Mouse (Mus musculus): ENCODE measurements around the gene Taf4.

The Taf4 gene

DNA sequence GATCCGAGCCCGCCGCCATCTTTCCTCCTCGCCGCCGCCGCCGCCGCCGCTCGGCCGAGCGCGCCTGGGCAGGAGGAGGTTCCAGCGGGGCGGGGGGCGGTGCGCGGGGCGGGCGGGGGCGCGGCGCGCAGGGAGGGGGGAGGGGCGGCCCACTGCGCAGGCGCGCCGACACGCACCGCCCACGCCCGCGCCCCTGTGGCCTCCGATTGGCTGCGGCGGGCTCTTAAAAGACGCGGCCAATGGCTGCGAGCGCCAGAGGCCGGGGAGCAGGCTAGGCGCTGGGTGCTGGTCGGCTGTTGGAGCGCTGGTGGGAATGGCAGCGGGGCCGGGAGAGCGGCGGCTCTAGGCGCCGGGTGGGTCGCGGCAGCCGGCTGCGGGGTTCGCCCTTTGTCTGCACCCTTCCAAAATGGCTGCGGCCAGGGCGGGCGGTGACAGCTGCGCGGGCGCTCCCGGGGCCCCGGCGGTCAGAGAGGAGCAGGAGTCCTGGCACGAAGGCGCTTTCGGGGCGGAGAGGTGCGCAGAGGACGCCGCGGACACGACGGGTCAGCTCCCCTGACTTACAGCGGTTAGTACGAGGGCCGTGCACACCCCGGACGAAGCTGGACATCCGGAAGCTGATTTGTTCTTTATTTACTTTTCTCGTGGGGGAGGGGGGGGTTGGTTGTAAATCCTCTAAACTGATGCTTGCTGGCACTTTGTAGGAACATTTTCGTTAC, at the start of gene Taf4:
TSS of gene Taf4 (minus strand) at position 19 of the 716 bp plus-strand sequence.
- peak; percentile 88 for DNase-seq (ENCODE audit: low spot score)

DNA sequence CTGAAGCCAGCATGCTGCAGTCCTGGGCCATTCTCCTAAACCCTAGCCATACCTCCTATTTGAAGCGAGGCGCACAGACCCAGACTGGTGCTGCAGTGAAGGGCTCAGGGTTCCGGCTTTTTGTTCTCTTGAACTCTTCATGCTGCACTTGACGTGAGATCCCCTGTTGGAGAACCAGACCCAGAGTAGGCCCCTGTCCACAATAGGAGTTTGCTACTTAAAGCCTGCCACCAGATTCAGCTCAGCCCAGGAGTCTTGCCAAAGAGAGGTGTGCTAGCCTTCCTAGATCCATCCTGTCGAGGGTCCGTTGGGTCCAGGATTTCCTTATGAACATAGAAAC, 49.4 kb upstream of the Taf4 start:
- DNase-seq (ENCODE audit: low spot score): no peak

- DNase-seq (ENCODE audit: low spot score): peak; percentile 49
These were observed 48.9 kb upstream of the Taf4 start for GRCm38 (mm10) chr2:180025135-180025860.

- DNase-seq (ENCODE audit: low spot score): peak; percentile 99
These were observed 48.1 kb upstream of the Taf4 start, which contains the start of gene Lsm14b for GRCm38 (mm10) chr2:180024401-180025098. Lsm14b (plus strand) TSS chr2:180024987.

GRCm38 (mm10) chr2:180022751-180023150, 46.3 kb upstream of the Taf4 start:
- peak; percentile 3 for DNase-seq (ENCODE audit: low spot score)

GRCm38 (mm10) chr2:180020919-180021318, 44.5 kb upstream of the Taf4 start:
- no peak for DNase-seq (ENCODE audit: low spot score)

DNA sequence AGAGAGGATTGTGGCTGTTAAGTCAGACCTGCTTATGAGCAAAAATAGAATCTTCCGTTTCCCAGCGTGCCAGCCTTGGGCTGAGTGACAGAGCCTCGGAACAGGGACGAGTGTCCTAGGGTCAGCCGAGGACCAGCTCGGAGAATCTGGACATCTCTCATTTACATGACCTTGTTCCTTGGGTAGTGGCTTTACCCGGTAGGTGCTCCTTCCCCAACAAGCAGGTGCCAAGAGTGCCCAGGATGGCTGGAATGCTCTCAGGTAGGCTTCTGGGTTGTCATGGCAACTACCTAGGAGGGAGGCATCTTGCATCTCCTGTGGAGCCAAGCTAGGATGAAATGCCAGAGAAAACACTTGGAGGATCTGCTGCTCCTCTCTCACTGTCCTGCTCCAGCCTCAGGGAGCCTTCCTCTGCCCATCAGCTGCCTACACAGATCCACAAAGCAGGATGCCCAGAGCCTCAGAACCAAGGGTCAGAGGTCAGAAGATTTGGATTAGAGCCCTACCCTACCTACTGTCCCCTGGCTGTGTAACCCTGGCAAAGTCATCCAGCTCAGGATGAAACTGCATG, 43.7 kb upstream of the Taf4 start:
- DNase-seq (ENCODE audit: low spot score): no peak

- DNase-seq (ENCODE audit: low spot score): no peak
These were observed 42.1 kb upstream of the Taf4 start for GRCm38 (mm10) chr2:180018573-180018972.

DNA sequence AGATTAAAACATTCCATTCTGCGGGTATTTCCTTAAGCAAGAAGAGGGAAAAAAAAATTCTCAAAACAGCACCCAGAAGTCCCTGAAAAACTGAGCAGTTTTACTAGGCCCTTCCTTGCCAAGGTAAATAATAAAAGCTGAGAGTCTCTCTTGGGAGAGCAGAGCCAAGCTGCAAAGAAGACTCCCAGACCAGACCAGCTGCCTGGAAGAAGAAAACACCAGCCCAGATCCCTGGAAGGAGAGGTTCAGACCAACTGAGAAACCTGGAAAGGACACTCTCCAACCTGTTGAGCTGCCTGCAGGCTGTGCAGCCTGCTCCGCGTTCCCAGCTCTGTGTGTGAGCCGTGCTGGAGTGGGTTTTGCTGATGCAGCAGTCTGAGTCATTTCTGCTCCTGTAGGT, 41.2 kb upstream of the Taf4 start:
- DNase-seq (ENCODE audit: low spot score): no peak

DNA sequence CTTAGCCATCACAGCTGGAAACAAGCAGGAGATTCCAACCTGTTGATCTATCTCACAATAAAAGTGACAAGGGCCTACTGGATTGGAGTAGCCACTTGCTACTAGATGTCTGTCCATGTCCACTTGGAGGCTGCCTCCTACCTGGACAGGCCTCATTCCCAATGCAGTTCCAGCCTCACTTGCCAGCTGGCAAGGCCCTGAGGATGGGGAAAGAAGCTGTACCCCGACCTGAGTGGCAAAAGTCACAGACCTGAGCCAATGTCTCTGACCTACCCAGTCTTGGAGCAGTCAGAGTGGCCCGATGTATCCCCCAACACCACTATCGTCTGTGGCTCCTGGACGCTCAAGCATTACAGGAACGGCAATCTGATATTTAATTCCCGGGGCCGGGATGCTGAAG, 37.2 kb upstream of the Taf4 start:
- no peak for DNase-seq (ENCODE audit: low spot score)

DNA sequence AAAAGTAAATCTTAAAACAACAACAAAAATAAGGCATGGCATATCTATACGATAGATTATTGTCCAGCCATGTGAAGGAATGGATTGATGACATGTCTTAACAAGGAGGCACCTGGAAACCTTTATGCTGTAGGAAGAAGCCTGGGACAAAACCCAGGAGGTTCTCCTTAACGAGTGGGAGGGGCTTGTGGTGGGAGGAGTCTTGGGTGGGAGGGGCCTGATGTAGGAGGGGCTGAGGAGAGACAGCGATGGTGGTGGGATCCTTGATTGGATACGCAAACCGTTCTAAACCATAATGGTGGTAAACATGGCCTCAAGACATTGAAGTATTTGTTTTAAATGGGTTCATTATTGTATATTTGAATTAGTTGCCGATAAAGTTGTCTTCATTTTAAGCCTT, 34.9 kb upstream of the Taf4 start:
- no peak for DNase-seq (ENCODE audit: low spot score)

GRCm38 (mm10) chr2:180010686-180011085, 34.2 kb upstream of the Taf4 start:
- DNase-seq (ENCODE audit: low spot score): no peak

GRCm38 (mm10) chr2:180006352-180007017, 30.0 kb upstream of the Taf4 start:
- no peak for DNase-seq (ENCODE audit: low spot score)

GRCm38 (mm10) chr2:180005656-180006351, 29.4 kb upstream of the Taf4 start:
- no peak for DNase-seq (ENCODE audit: low spot score)

DNA sequence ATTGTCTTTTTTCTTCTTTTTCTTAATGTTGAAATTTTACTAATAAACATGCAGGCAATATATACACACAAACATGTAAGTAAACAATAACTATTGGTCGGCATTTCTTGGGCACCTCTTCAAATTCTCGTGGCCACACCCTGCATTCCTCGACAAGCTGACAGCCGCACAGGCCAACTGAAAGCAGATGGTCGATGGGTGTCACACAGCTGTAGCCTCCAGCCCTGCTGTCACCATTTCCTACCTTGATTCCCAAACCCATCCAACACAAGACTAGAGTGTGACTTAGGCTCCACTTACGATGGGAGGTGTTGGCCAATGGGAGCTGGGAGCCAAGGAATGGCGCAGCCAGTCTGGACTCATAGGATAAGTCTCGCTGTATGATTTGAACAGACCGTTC, 25.2 kb upstream of the Taf4 start:
- no peak for DNase-seq (ENCODE audit: low spot score)

GRCm38 (mm10) chr2:179998431-179998830, 22.0 kb upstream of the Taf4 start:
- no peak for DNase-seq (ENCODE audit: low spot score)

DNA sequence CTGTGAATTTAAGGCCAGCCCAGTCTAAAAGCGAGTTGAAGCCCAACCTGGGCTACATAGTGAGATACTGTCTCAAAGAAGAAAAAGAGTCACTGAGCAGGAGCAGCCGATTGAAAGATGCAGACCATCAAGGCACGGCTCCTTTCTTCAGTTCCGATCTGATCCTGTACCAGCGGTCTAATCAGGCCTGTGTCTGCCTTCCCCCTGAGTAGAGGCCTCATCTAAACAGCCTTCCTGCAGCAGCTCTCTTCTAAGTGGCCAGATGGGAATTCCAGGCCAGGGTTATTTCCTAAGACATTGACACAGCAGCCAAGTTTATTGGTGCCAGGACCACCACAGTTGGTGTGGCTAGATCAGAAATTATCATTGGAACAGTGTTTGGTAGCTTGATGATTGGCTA, 16.6 kb upstream of the Taf4 start:
- no peak for DNase-seq (ENCODE audit: low spot score)

- DNase-seq (ENCODE audit: low spot score): no peak
These were observed 12.7 kb upstream of the Taf4 start for GRCm38 (mm10) chr2:179989098-179989497.

GRCm38 (mm10) chr2:179986437-179987022, 10.1 kb upstream of the Taf4 start:
- no peak for DNase-seq (ENCODE audit: low spot score)

GRCm38 (mm10) chr2:179985695-179986094, 9.2 kb upstream of the Taf4 start:
- no peak for DNase-seq (ENCODE audit: low spot score)

GRCm38 (mm10) chr2:179984830-179985229, 8.4 kb upstream of the Taf4 start:
- no peak for DNase-seq (ENCODE audit: low spot score)

Data from layer of hippocampus, adult 11-12 months (tissue).